Mouse (Mus musculus): ENCODE measurements around the gene Hnrnph2. TPM values are rescaled to one million over a fixed set of nuclear protein-coding genes. Genes with fewer than 3 reads are reported as not detected.
A peak's percentile ranks its signal among the peaks of the same experiment; 100 is the strongest.

Gene Hnrnph2
- polyA plus RNA-seq, 1 experiment, result 6.1 TPM

- peak in 1 of 2 experiments; percentile 2 for DNase-seq (ENCODE audit: low read depth in 1 of 2, low spot score in 2 of 2)
Observed at GRCm38 (mm10) chrX:134612285-134612959, 11.4 kb downstream of the Hnrnph2 start.

GRCm38 (mm10) chrX:134614306-134614705 lies 13.3 kb downstream of the Hnrnph2 start:
- H3K27ac ChIP-seq (ENCODE audit: insufficient read depth, low read length), result no peak overlapping the region
- no peaks in the 10 kb centered on the region for H3K36me3 ChIP-seq (ENCODE audit: control insufficient read depth, insufficient read depth, low read length)
- no peaks in the 10 kb centered on the region for H3K4me1 ChIP-seq (ENCODE audit: control insufficient read depth, insufficient read depth, insufficient read length)
- no peak overlapping the region for H3K4me3 ChIP-seq (ENCODE audit: extremely low read depth, insufficient read depth, insufficient read length)
- WGBS, result 51% methylated on average over 2 of the region's 2 CpGs
- no peaks in the 10 kb centered on the region for H3K27me3 ChIP-seq (ENCODE audit: control insufficient read depth, insufficient read depth, low read length)
- TF ChIP-seq CTCF (IDR thresholded peaks at IDR 0.05; ENCODE audit: extremely low read depth, insufficient read depth, insufficient read length, insufficient replicate concordance), result no peak
- TF ChIP-seq POLR2A (IDR thresholded peaks at IDR 0.05; ENCODE audit: low read depth, low read length), result no peak
- peak in 1 of 2 experiments; percentile 21 for DNase-seq (ENCODE audit: low read depth in 1 of 2, low spot score in 2 of 2)

More at GRCm38 (mm10) chrX:134612285-134612959, 11.4 kb downstream of the Hnrnph2 start:
- no peaks in the 10 kb centered on the region for H3K4me1 ChIP-seq (ENCODE audit: control insufficient read depth, insufficient read depth, insufficient read length)
- 35% methylated on average over 15 of the region's 15 CpGs for WGBS
- H3K4me3 ChIP-seq (ENCODE audit: extremely low read depth, insufficient read depth, insufficient read length), result peak overlapping the region; percentile 47
- H3K27me3 ChIP-seq (ENCODE audit: control insufficient read depth, insufficient read depth, low read length), result no peaks in the 10 kb centered on the region
- no peaks in the 10 kb centered on the region for H3K36me3 ChIP-seq (ENCODE audit: control insufficient read depth, insufficient read depth, low read length)
- H3K27ac ChIP-seq (ENCODE audit: insufficient read depth, low read length), result no peak overlapping the region
- TF ChIP-seq POLR2A (IDR thresholded peaks at IDR 0.05; ENCODE audit: low read depth, low read length) (no peak), CTCF (IDR thresholded peaks at IDR 0.05; ENCODE audit: extremely low read depth, insufficient read depth, insufficient read length, insufficient replicate concordance) (no peak)

- Histone ChIP-seq H3K4me1 (ENCODE audit: control insufficient read depth, insufficient read depth, insufficient read length) (no peaks in the 10 kb centered on the region), H3K4me3 (ENCODE audit: extremely low read depth, insufficient read depth, insufficient read length) (no peak overlapping the region), H3K36me3 (ENCODE audit: control insufficient read depth, insufficient read depth, low read length) (no peaks in the 10 kb centered on the region), H3K27ac (ENCODE audit: insufficient read depth, low read length) (no peak overlapping the region), H3K27me3 (ENCODE audit: control insufficient read depth, insufficient read depth, low read length) (no peaks in the 10 kb centered on the region)
- DNase-seq (ENCODE audit: low read depth in 1 of 2, low spot score in 2 of 2), result no peak
- WGBS, result 83% methylated on average over 9 of the region's 9 CpGs
- TF ChIP-seq CTCF (IDR thresholded peaks at IDR 0.05; ENCODE audit: extremely low read depth, insufficient read depth, insufficient read length, insufficient replicate concordance) (no peak), POLR2A (IDR thresholded peaks at IDR 0.05; ENCODE audit: low read depth, low read length) (no peak)
Observed at GRCm38 (mm10) chrX:134619695-134620094, 18.7 kb downstream of the Hnrnph2 start.

- Histone ChIP-seq H3K4me3 (ENCODE audit: extremely low read depth, insufficient read depth, insufficient read length) (no peak overlapping the region), H3K27ac (ENCODE audit: insufficient read depth, low read length) (no peak overlapping the region), H3K27me3 (ENCODE audit: control insufficient read depth, insufficient read depth, low read length) (no peaks in the 10 kb centered on the region), H3K4me1 (ENCODE audit: control insufficient read depth, insufficient read depth, insufficient read length) (no peaks in the 10 kb centered on the region), H3K36me3 (ENCODE audit: control insufficient read depth, insufficient read depth, low read length) (no peaks in the 10 kb centered on the region)
- no peak for TF ChIP-seq CTCF (IDR thresholded peaks at IDR 0.05; ENCODE audit: extremely low read depth, insufficient read depth, insufficient read length, insufficient replicate concordance)
- TF ChIP-seq POLR2A (IDR thresholded peaks at IDR 0.05; ENCODE audit: low read depth, low read length), result no peak
- no peak for DNase-seq (ENCODE audit: low read depth in 1 of 2, low spot score in 2 of 2)
- 76% methylated on average over 8 of the region's 8 CpGs for WGBS
Observed at GRCm38 (mm10) chrX:134620254-134620865, 19.4 kb downstream of the Hnrnph2 start.

GRCm38 (mm10) chrX:134621685-134622084 lies 20.7 kb downstream of the Hnrnph2 start:
- Histone ChIP-seq H3K4me1 (ENCODE audit: control insufficient read depth, insufficient read depth, insufficient read length) (no peaks in the 10 kb centered on the region), H3K27me3 (ENCODE audit: control insufficient read depth, insufficient read depth, low read length) (no peaks in the 10 kb centered on the region), H3K4me3 (ENCODE audit: extremely low read depth, insufficient read depth, insufficient read length) (no peak overlapping the region), H3K36me3 (ENCODE audit: control insufficient read depth, insufficient read depth, low read length) (no peaks in the 10 kb centered on the region), H3K27ac (ENCODE audit: insufficient read depth, low read length) (no peak overlapping the region)
- TF ChIP-seq CTCF (IDR thresholded peaks at IDR 0.05; ENCODE audit: extremely low read depth, insufficient read depth, insufficient read length, insufficient replicate concordance) (no peak), POLR2A (IDR thresholded peaks at IDR 0.05; ENCODE audit: low read depth, low read length) (no peak)
- 80% methylated on average over 3 of the region's 3 CpGs for WGBS
- no peak for DNase-seq (ENCODE audit: low read depth in 1 of 2, low spot score in 2 of 2)

- no peaks in the 10 kb centered on the region for H3K27me3 ChIP-seq (ENCODE audit: control insufficient read depth, insufficient read depth, low read length)
- no peaks in the 10 kb centered on the region for H3K4me1 ChIP-seq (ENCODE audit: control insufficient read depth, insufficient read depth, insufficient read length)
- TF ChIP-seq POLR2A (IDR thresholded peaks at IDR 0.05; ENCODE audit: low read depth, low read length), result no peak
- no peak for TF ChIP-seq CTCF (IDR thresholded peaks at IDR 0.05; ENCODE audit: extremely low read depth, insufficient read depth, insufficient read length, insufficient replicate concordance)
- WGBS, result 90% methylated on average over 4 of the region's 4 CpGs
- H3K36me3 ChIP-seq (ENCODE audit: control insufficient read depth, insufficient read depth, low read length), result no peaks in the 10 kb centered on the region
- DNase-seq (ENCODE audit: low read depth in 1 of 2, low spot score in 2 of 2), result no peak
- H3K4me3 ChIP-seq (ENCODE audit: extremely low read depth, insufficient read depth, insufficient read length), result no peak overlapping the region
- H3K27ac ChIP-seq (ENCODE audit: insufficient read depth, low read length), result no peak overlapping the region
Observed at GRCm38 (mm10) chrX:134623350-134623749, 22.4 kb downstream of the Hnrnph2 start.

GRCm38 (mm10) chrX:134628200-134628599 lies 27.2 kb downstream of the Hnrnph2 start:
- Histone ChIP-seq H3K36me3 (ENCODE audit: control insufficient read depth, insufficient read depth, low read length) (no peaks in the 10 kb centered on the region), H3K27ac (ENCODE audit: insufficient read depth, low read length) (no peak overlapping the region), H3K4me1 (ENCODE audit: control insufficient read depth, insufficient read depth, insufficient read length) (no peaks in the 10 kb centered on the region), H3K27me3 (ENCODE audit: control insufficient read depth, insufficient read depth, low read length) (no peaks in the 10 kb centered on the region), H3K4me3 (ENCODE audit: extremely low read depth, insufficient read depth, insufficient read length) (no peak overlapping the region)
- TF ChIP-seq CTCF (IDR thresholded peaks at IDR 0.05; ENCODE audit: extremely low read depth, insufficient read depth, insufficient read length, insufficient replicate concordance) (no peak), POLR2A (IDR thresholded peaks at IDR 0.05; ENCODE audit: low read depth, low read length) (no peak)
- no peak for DNase-seq (ENCODE audit: low read depth in 1 of 2, low spot score in 2 of 2)
- 78% methylated on average over 2 of the region's 2 CpGs for WGBS

All from spleen, adult 2 months (tissue).